Mouse (Mus musculus) forebrain, postnatal 0 days (tissue): ENCODE results near the gene Crcp. TPM values are rescaled to one million over a fixed set of nuclear protein-coding genes. Genes with fewer than 3 reads are reported as not detected.

Experiments
- ATAC-seq: fragments of 200-750 bp; cut with Nextera tagmentation; 2 replicates; pipeline ENCODE4 v1.8.0; 2017; ENCODE audit warnings: mild to moderate bottlenecking, moderate library complexity
- DNase-seq: peaks from one replicate; pipeline ENCODE4 v3.0.0-alpha.2; 2015
- H3K27ac ChIP-seq: fragments of 300-500 bp; sonication (generic); 2 replicates; pipeline ENCODE4 v1.5.1; 2014; ENCODE audit warnings: low read depth, mild to moderate bottlenecking, antibody characterized with exemption, low read length, moderate library complexity, mixed read lengths
- H3K27me3 ChIP-seq: fragments of 300-500 bp; sonication (generic); 2 replicates; pipeline ENCODE4 v1.6.1; 2014; ENCODE audit warnings: mild to moderate bottlenecking, low read length, mixed read lengths; ENCODE audit not compliant: insufficient read depth
- H3K36me3 ChIP-seq: fragments of 300-500 bp; sonication (generic); 2 replicates; pipeline ENCODE4 v1.6.1; 2014; ENCODE audit warnings: mild to moderate bottlenecking, moderate library complexity; ENCODE audit not compliant: insufficient read depth
- H3K4me1 ChIP-seq: fragments of 300-500 bp; sonication (generic); 2 replicates; pipeline ENCODE4 v1.6.1; 2014; ENCODE audit warnings: antibody characterized with exemption; ENCODE audit not compliant: insufficient read depth
- H3K4me2 ChIP-seq: fragments of 300-500 bp; sonication (generic); 2 replicates; pipeline ENCODE4 v1.6.1; 2014; ENCODE audit warnings: low read depth, mild to moderate bottlenecking, moderate library complexity
- H3K4me3 ChIP-seq: fragments of 300-500 bp; sonication (generic); 2 replicates; pipeline ENCODE4 v1.5.1; 2014; ENCODE audit warnings: low read depth, low read length, mixed read lengths
- H3K9ac ChIP-seq: fragments of 300-500 bp; sonication (generic); 2 replicates; pipeline ENCODE4 v1.6.1; 2014; ENCODE audit warnings: mild to moderate bottlenecking
- H3K9me3 ChIP-seq: fragments of 300-500 bp; sonication (generic); 2 replicates; pipeline ENCODE4 v1.6.1; 2016; ENCODE audit warnings: low read length
- CTCF ChIP-seq: sonication (generic); IDR thresholded peaks from 2 replicates; pipeline ENCODE4 v1.5.1; 2016; ENCODE audit warnings: antibody characterized with exemption, control low read depth, low read depth
- WGBS: fragments of 180-500 bp; shearing (Covaris S2); extraction: QIAGEN DNeasy Blood & Tissue Kit; methylation state at CpG from one replicate; pipeline ENCODE4 v1.1.7; 2014; 5-methylcytosine and 5-hydroxymethylcytosine counted together
- polyA plus RNA-seq: library from polyadenylated mRNA; unstranded; fragments of >200 nt; fragmentation: Nextera tagmentation; extraction: Ambion mirVana; gene quantifications from 2 replicates; pipeline ENCODE4 v1.2.1, GENCODE M21; 2015
- total RNA-seq: library from RNA; depleted of rRNA; stranded (reverse); fragments of >200 nt; gene quantifications from 2 replicates; pipeline ENCODE4 v1.2.3, GENCODE M21; 2014; rRNA removed

Gene Crcp
- total RNA-seq (63.2 and 69.1 TPM in 2 replicates), polyA plus RNA-seq (87.1 and 91.2 TPM in 2 replicates)

- H3K4me3 ChIP-seq: peak within 1 kb of the TSS; percentile 64
- H3K27me3 ChIP-seq: no peaks in the 10 kb centered on the region
- no peak for TF ChIP-seq CTCF
- DNase-seq (peak; percentile 91), ATAC-seq (peak; percentile 94)
- H3K9ac ChIP-seq: peak within 1 kb of the TSS; percentile 82
- H3K36me3 ChIP-seq: no peaks in the 10 kb centered on the region
- 2% methylated on average over 51 of the region's 51 CpGs for WGBS
- 0 out of 2 replicates have a peak, but pooled peaks cover 7% of the 10 kb centered on the region for H3K4me1 ChIP-seq
- H3K9me3 ChIP-seq: no peaks in the 10 kb centered on the region
- peak within 1 kb of the TSS; percentile 52 for H3K4me2 ChIP-seq
- H3K27ac ChIP-seq: peak within 1 kb of the TSS; percentile 94
Observed at GRCm38 (mm10) chr5:130029142-130029897, at the start of gene Crcp, which contains the start of gene Asl. TSS of gene Crcp (plus strand) at chr5:130029290. TSS of gene Asl (minus strand) at chr5:130029247.

- H3K9me3 ChIP-seq: no peaks in the 10 kb centered on the region
- DNase-seq: no peak
- H3K9ac ChIP-seq: no peak overlapping the region
- no peak overlapping the region for H3K4me2 ChIP-seq
- H3K4me3 ChIP-seq: no peak overlapping the region
- ATAC-seq: no peak
- H3K27ac ChIP-seq: no peak overlapping the region
- no peaks in the 10 kb centered on the region for H3K27me3 ChIP-seq
- peaks cover 10% of the 10 kb centered on the region for H3K36me3 ChIP-seq
- no peak for TF ChIP-seq CTCF
- H3K4me1 ChIP-seq: no peaks in the 10 kb centered on the region
- 76% methylated on average over 3 of the region's 3 CpGs for WGBS
Observed at GRCm38 (mm10) chr5:129980216-129980615, 48.9 kb upstream of the Crcp start.

- ATAC-seq (no peak), DNase-seq (no peak)
- WGBS: 83% methylated on average over 13 of the region's 13 CpGs
- Histone ChIP-seq H3K27ac (no peak overlapping the region), H3K36me3 (no peaks in the 10 kb centered on the region), H3K4me3 (no peak overlapping the region), H3K4me1 (no peaks in the 10 kb centered on the region), H3K9me3 (no peaks in the 10 kb centered on the region), H3K9ac (no peak overlapping the region), H3K4me2 (no peak overlapping the region), H3K27me3 (no peaks in the 10 kb centered on the region)
- TF ChIP-seq CTCF: no peak
Observed at GRCm38 (mm10) chr5:129989376-129989775, 39.7 kb upstream of the Crcp start.

GRCm38 (mm10) chr5:129991898-129992297 lies 37.2 kb upstream of the Crcp start:
- 93% methylated on average over 5 of the region's 5 CpGs for WGBS
- H3K4me1 ChIP-seq: no peaks in the 10 kb centered on the region

GRCm38 (mm10) chr5:129993374-129993773 lies 35.7 kb upstream of the Crcp start:
- H3K9me3 ChIP-seq: no peaks in the 10 kb centered on the region
- H3K27me3 ChIP-seq: no peaks in the 10 kb centered on the region
- H3K36me3 ChIP-seq: no peaks in the 10 kb centered on the region
- DNase-seq (no peak), ATAC-seq (no peak)
- TF ChIP-seq CTCF: no peak
- 95% methylated on average over 14 of the region's 14 CpGs for WGBS
- no peak overlapping the region for H3K4me3 ChIP-seq
- no peak overlapping the region for H3K27ac ChIP-seq
- no peak overlapping the region for H3K9ac ChIP-seq
- no peak overlapping the region for H3K4me2 ChIP-seq
- H3K4me1 ChIP-seq: no peaks in the 10 kb centered on the region

More at GRCm38 (mm10) chr5:129991898-129992297, 37.2 kb upstream of the Crcp start:
- H3K4me2 ChIP-seq: no peak overlapping the region
- ATAC-seq (no peak), DNase-seq (no peak)
- no peaks in the 10 kb centered on the region for H3K27me3 ChIP-seq
- TF ChIP-seq CTCF: no peak
- H3K36me3 ChIP-seq: no peaks in the 10 kb centered on the region
- H3K9me3 ChIP-seq: no peaks in the 10 kb centered on the region
- no peak overlapping the region for H3K4me3 ChIP-seq
- no peak overlapping the region for H3K27ac ChIP-seq
- no peak overlapping the region for H3K9ac ChIP-seq

GRCm38 (mm10) chr5:129994989-129995388 lies 34.1 kb upstream of the Crcp start:
- DNase-seq (no peak), ATAC-seq (no peak)
- Histone ChIP-seq H3K9me3 (no peaks in the 10 kb centered on the region), H3K27ac (no peak overlapping the region), H3K36me3 (no peaks in the 10 kb centered on the region), H3K4me2 (no peak overlapping the region), H3K9ac (no peak overlapping the region), H3K4me1 (no peaks in the 10 kb centered on the region), H3K27me3 (no peaks in the 10 kb centered on the region), H3K4me3 (no peak overlapping the region)
- no peak for TF ChIP-seq CTCF
- 88% methylated on average over 7 of the region's 7 CpGs for WGBS

GRCm38 (mm10) chr5:129997700-129998099 lies 31.4 kb upstream of the Crcp start:
- Histone ChIP-seq H3K4me2 (no peak overlapping the region), H3K4me3 (no peak overlapping the region), H3K36me3 (no peaks in the 10 kb centered on the region), H3K9ac (no peak overlapping the region), H3K4me1 (peaks cover 9% of the 10 kb centered on the region; the same call in 1 of the 2 replicates), H3K27me3 (no peaks in the 10 kb centered on the region), H3K9me3 (no peaks in the 10 kb centered on the region), H3K27ac (no peak overlapping the region)
- WGBS: 73% methylated on average over 19 of the region's 19 CpGs
- ATAC-seq: no peak
- TF ChIP-seq CTCF: no peak; the same call in 1 of the 2 replicates
- DNase-seq: no peak
